Mouse (Mus musculus) ES-Bruce4 (cell line): Measurements from ENCODE around the gene Tnk1. TPM values are rescaled to one million over a fixed set of nuclear protein-coding genes. Genes with fewer than 3 reads are reported as not detected.

Experiments
- H3K27ac ChIP-seq: 2 replicates; pipeline ENCODE4 v1.5.1; 2012; ENCODE audit warnings: low read length, inconsistent platforms; ENCODE audit not compliant: insufficient read depth
- H3K27me3 ChIP-seq: 2 replicates; pipeline ENCODE4 v1.6.1; 2012; ENCODE audit warnings: mild to moderate bottlenecking, low read length, inconsistent platforms; ENCODE audit not compliant: control insufficient read depth, poor library complexity, insufficient read depth, severe bottlenecking
- H3K36me3 ChIP-seq: 2 replicates; pipeline ENCODE4 v1.6.1; 2012; ENCODE audit warnings: inconsistent platforms, mild to moderate bottlenecking, low read length, moderate library complexity; ENCODE audit not compliant: control insufficient read depth, poor library complexity, insufficient read depth, severe bottlenecking
- H3K4me1 ChIP-seq: one replicate; pipeline ENCODE4 v1.8.1; 2011; ENCODE audit warnings: low read length; ENCODE audit not compliant: control insufficient read depth, insufficient read depth
- H3K4me3 ChIP-seq: 2 replicates; pipeline ENCODE4 v1.5.1; 2011; ENCODE audit warnings: low read depth, mild to moderate bottlenecking, low read length
- H3K9ac ChIP-seq: 2 replicates; pipeline ENCODE4 v1.6.1; 2012; ENCODE audit warnings: low read depth, mild to moderate bottlenecking, inconsistent platforms; ENCODE audit not compliant: poor library complexity, severe bottlenecking
- H3K9me3 ChIP-seq: replicated peaks from 2 replicates; pipeline ENCODE4 v1.6.1; 2012; ENCODE audit warnings: mild to moderate bottlenecking, low read length, inconsistent platforms; ENCODE audit not compliant: control insufficient read depth, poor library complexity, insufficient read depth, severe bottlenecking
- CTCF ChIP-seq: IDR thresholded peaks from one replicate; pipeline ENCODE4 v1.8.1; 2011; ENCODE audit warnings: low read depth, low read length
- EP300 ChIP-seq: IDR thresholded peaks from 2 replicates; pipeline ENCODE4 v1.6.1; 2011; ENCODE audit warnings: low read depth, low read length; ENCODE audit not compliant: insufficient read depth
- POLR2A ChIP-seq: IDR thresholded peaks from one replicate; pipeline ENCODE4 v1.8.1; 2011; ENCODE audit warnings: low read length; ENCODE audit not compliant: insufficient read depth
- polyA plus RNA-seq: library from polyadenylated mRNA; stranded (reverse); fragments of >200 nt; gene quantifications from 2 replicates; pipeline ENCODE4 v1.2.4, GENCODE M21; 2011; ENCODE audit warnings: low read depth; ENCODE audit not compliant: missing spikeins, insufficient read depth, insufficient read length

Gene Tnk1
- polyA plus RNA-seq, 1 experiment = 15.6 TPM

- TF ChIP-seq EP300 = no peak
- TF ChIP-seq CTCF = peak; percentile 4
- peak within 1 kb of the TSS; percentile 49 for H3K9ac ChIP-seq
- H3K36me3 ChIP-seq = no peaks in the 10 kb centered on the region
- H3K9me3 ChIP-seq = no peaks in the 10 kb centered on the region
- peak within 1 kb of the TSS; percentile 34; the same call in 1 of the 2 replicates for H3K27ac ChIP-seq
- H3K27me3 ChIP-seq = no peaks in the 10 kb centered on the region
- H3K4me3 ChIP-seq = peak within 1 kb of the TSS; percentile 81
- peaks cover 1% of the 10 kb centered on the region for H3K4me1 ChIP-seq
These were observed 22.5 kb upstream of the Tnk1 start, which contains the start of gene Kctd11 for GRCm38 (mm10) chr11:69880853-69881603. Gene Kctd11, minus strand, starts transcription at chr11:69881406.

GRCm38 (mm10) chr11:69880506-69880852 lies 21.9 kb upstream of the Tnk1 start:
- TF ChIP-seq CTCF = peak; percentile 66
- no peak for TF ChIP-seq EP300
- no peak for TF ChIP-seq POLR2A
- H3K4me1 ChIP-seq = peaks cover 1% of the 10 kb centered on the region
- no peaks in the 10 kb centered on the region for H3K27me3 ChIP-seq
- peak overlapping the region; percentile 81 for H3K4me3 ChIP-seq
- H3K36me3 ChIP-seq = no peaks in the 10 kb centered on the region
- H3K9ac ChIP-seq = peak overlapping the region; percentile 49
- no peaks in the 10 kb centered on the region for H3K9me3 ChIP-seq
- H3K27ac ChIP-seq = peak overlapping the region; percentile 34; the same call in 1 of the 2 replicates

- Histone ChIP-seq H3K9me3 (no peaks in the 10 kb centered on the region), H3K4me3 (peak overlapping the region; percentile 8), H3K4me1 (peaks cover 1% of the 10 kb centered on the region), H3K36me3 (no peaks in the 10 kb centered on the region), H3K9ac (peak overlapping the region; percentile 49), H3K27me3 (no peaks in the 10 kb centered on the region), H3K27ac (no peak overlapping the region)
- TF ChIP-seq POLR2A (no peak), EP300 (no peak), CTCF (no peak)
These were observed 21.2 kb upstream of the Tnk1 start for GRCm38 (mm10) chr11:69879711-69880110.

GRCm38 (mm10) chr11:69878952-69879351 lies 20.4 kb upstream of the Tnk1 start:
- no peaks in the 10 kb centered on the region for H3K9me3 ChIP-seq
- H3K4me1 ChIP-seq = peaks cover 1% of the 10 kb centered on the region
- no peak overlapping the region for H3K27ac ChIP-seq
- TF ChIP-seq EP300 (no peak), CTCF (no peak), POLR2A (no peak)
- H3K9ac ChIP-seq = peak overlapping the region; percentile 49; the same call in 1 of the 2 replicates
- no peak overlapping the region for H3K4me3 ChIP-seq
- no peaks in the 10 kb centered on the region for H3K36me3 ChIP-seq
- H3K27me3 ChIP-seq = no peaks in the 10 kb centered on the region

GRCm38 (mm10) chr11:69878399-69878798 lies 19.9 kb upstream of the Tnk1 start:
- TF ChIP-seq EP300 = no peak
- no peak for TF ChIP-seq POLR2A
- TF ChIP-seq CTCF = no peak

GRCm38 (mm10) chr11:69877878-69878277 lies 19.3 kb upstream of the Tnk1 start, which contains the start of gene Tmem95:
Gene Tmem95, minus strand, starts transcription at chr11:69878018.
- H3K4me1 ChIP-seq = peaks cover 1% of the 10 kb centered on the region
- peak within 1 kb of the TSS; percentile 81 for H3K27ac ChIP-seq
- TF ChIP-seq EP300 (no peak), POLR2A (no peak), CTCF (no peak)
- peak within 1 kb of the TSS; percentile 32 for H3K4me3 ChIP-seq
- H3K9me3 ChIP-seq = no peaks in the 10 kb centered on the region
- peak within 1 kb of the TSS; percentile 79 for H3K9ac ChIP-seq
- no peaks in the 10 kb centered on the region for H3K27me3 ChIP-seq
- no peaks in the 10 kb centered on the region for H3K36me3 ChIP-seq

More at GRCm38 (mm10) chr11:69878399-69878798, 19.9 kb upstream of the Tnk1 start:
- Histone ChIP-seq H3K9ac (peak overlapping the region; percentile 79; the same call in 1 of the 2 replicates), H3K36me3 (no peaks in the 10 kb centered on the region), H3K27ac (no peak overlapping the region), H3K4me1 (peaks cover 1% of the 10 kb centered on the region), H3K4me3 (no peak overlapping the region), H3K9me3 (no peaks in the 10 kb centered on the region), H3K27me3 (no peaks in the 10 kb centered on the region)
